Mouse (Mus musculus) MEL (cell line): ENCODE measurements around the gene Klhl5. TPM values are rescaled to one million over a fixed set of nuclear protein-coding genes. Genes with fewer than 3 reads are reported as not detected.

Experiments
- DNase-seq: peaks from one replicate; pipeline ENCODE4 v3.0.0; 2011; ENCODE audit warnings: low read depth, low spot score
- H3K27ac ChIP-seq: 2 replicates; pipeline ENCODE4 v1.5.1; 2012; ENCODE audit warnings: low read depth, mild to moderate bottlenecking, control low read depth, low read length, moderate library complexity; ENCODE audit not compliant: control insufficient read depth
- H3K27me3 ChIP-seq, 2 experiments: fragments of 150-350 bp in 1 of 2; sonication (generic) in 1 of 2; 2 replicates each; pipeline ENCODE4 v1.6.1; 2012; ENCODE audit warnings: low read length in 2 of 2, mild to moderate bottlenecking in 2 of 2, improper control_type of control experiment in 1 of 2, moderate library complexity in 1 of 2; ENCODE audit not compliant: insufficient read depth in 2 of 2, control insufficient read depth in 1 of 2
- H3K36me3 ChIP-seq, 2 experiments: 2 replicates each; pipeline ENCODE4 v1.6.1; 2012 to 2014; ENCODE audit warnings: low read length in 2 of 2, improper control_type of control experiment in 1 of 2, inconsistent platforms in 1 of 2, mild to moderate bottlenecking in 1 of 2; ENCODE audit not compliant: insufficient read depth in 2 of 2, control insufficient read depth in 1 of 2
- H3K4me1 ChIP-seq, 2 experiments: fragments of 150-350 bp in 1 of 2; sonication (generic) in 1 of 2; 2 replicates each; pipeline ENCODE4 v1.6.1; 2012; ENCODE audit warnings: low read length in 2 of 2, improper control_type of control experiment in 1 of 2, mild to moderate bottlenecking in 1 of 2; ENCODE audit not compliant: insufficient read depth in 2 of 2, control insufficient read depth in 1 of 2
- H3K4me3 ChIP-seq, 2 experiments: fragments of 150-350 bp in 1 of 2; sonication (generic) in 1 of 2; 2 replicates each; pipeline ENCODE4 v1.5.1; 2012; ENCODE audit warnings: low read depth in 2 of 2, low read length in 2 of 2, mild to moderate bottlenecking in 2 of 2, moderate library complexity in 2 of 2, control low read depth in 1 of 2, improper control_type of control experiment in 1 of 2; ENCODE audit not compliant: control insufficient read depth in 1 of 2, insufficient read depth in 1 of 2
- H3K79me2 ChIP-seq: 2 replicates; pipeline ENCODE4 v1.6.1; 2012; ENCODE audit warnings: mild to moderate bottlenecking, low read length, moderate library complexity; ENCODE audit not compliant: control insufficient read depth, poor library complexity, insufficient read depth
- H3K9ac ChIP-seq: 2 replicates; pipeline ENCODE4 v1.6.1; 2012; ENCODE audit warnings: low read depth, mild to moderate bottlenecking, control low read depth, low read length, moderate library complexity; ENCODE audit not compliant: control insufficient read depth, poor library complexity, severe bottlenecking
- H3K9me3 ChIP-seq: fragments of 150-350 bp; sonication (generic); replicated peaks from 2 replicates; pipeline ENCODE4 v1.6.1; 2012; ENCODE audit warnings: mild to moderate bottlenecking, low read length, improper control_type of control experiment, moderate library complexity; ENCODE audit not compliant: insufficient read depth
- BHLHE40 ChIP-seq: IDR thresholded peaks from 2 replicates; pipeline ENCODE4 v1.6.1; 2012; ENCODE audit warnings: low read depth, mild to moderate bottlenecking, inconsistent platforms, low read length, improper control_type of control experiment, borderline replicate concordance
- CHD1 ChIP-seq: IDR thresholded peaks from 2 replicates; pipeline ENCODE4 v1.6.1; 2012; ENCODE audit warnings: low read depth, mild to moderate bottlenecking, inconsistent platforms, low read length, improper control_type of control experiment
- CHD2 ChIP-seq: IDR thresholded peaks from 2 replicates; pipeline ENCODE4 v1.6.1; 2011; ENCODE audit warnings: low read length, improper control_type of control experiment
- CTCF ChIP-seq, 3 experiments: IDR thresholded peaks in 2 of 3; conservative IDR thresholded peaks in 1 of 3; 2 replicates each; pipeline ENCODE4 v1.5.1; 2011 to 2012; ENCODE audit warnings: low read length in 3 of 3, low read depth in 2 of 3, mild to moderate bottlenecking in 2 of 3, improper control_type of control experiment in 1 of 3, inconsistent platforms in 1 of 3, mixed read lengths in 1 of 3, moderate library complexity in 1 of 3; ENCODE audit not compliant: control insufficient read depth in 1 of 3, insufficient read depth in 1 of 3, poor library complexity in 1 of 3, severe bottlenecking in 1 of 3
- E2F4 ChIP-seq: IDR thresholded peaks from 2 replicates; pipeline ENCODE4 v1.6.1; 2011; ENCODE audit warnings: low read depth, low read length, improper control_type of control experiment, borderline replicate concordance
- EP300 ChIP-seq, 2 experiments: IDR thresholded peaks; 2 replicates each; pipeline ENCODE4 v1.6.1; 2011; ENCODE audit warnings: improper control_type of control experiment in 2 of 2, low read length in 2 of 2, low read depth in 1 of 2, mild to moderate bottlenecking in 1 of 2
- ETS1 ChIP-seq: IDR thresholded peaks from 2 replicates; pipeline ENCODE4 v1.6.1; 2012; ENCODE audit warnings: low read depth, mild to moderate bottlenecking, inconsistent platforms, low read length, improper control_type of control experiment, moderate library complexity
- GATA1 ChIP-seq: IDR thresholded peaks from 2 replicates; pipeline ENCODE4 v1.6.1; 2011; ENCODE audit warnings: low read depth, low read length, improper control_type of control experiment
- HCFC1 ChIP-seq: IDR thresholded peaks from 2 replicates; pipeline ENCODE4 v1.6.1; 2012; ENCODE audit warnings: low read depth, mild to moderate bottlenecking, inconsistent platforms, low read length, improper control_type of control experiment, moderate library complexity
- JUND ChIP-seq: IDR thresholded peaks from 2 replicates; pipeline ENCODE4 v1.6.1; 2011; ENCODE audit warnings: low read depth, mild to moderate bottlenecking, improper control_type of control experiment, low read length
- KAT2A ChIP-seq: conservative IDR thresholded peaks from 2 replicates; pipeline ENCODE4 v1.6.1; 2012; ENCODE audit warnings: low read depth, low read length, improper control_type of control experiment, inconsistent platforms
- MAFK ChIP-seq: IDR thresholded peaks from 2 replicates; pipeline ENCODE4 v1.6.1; 2011; ENCODE audit warnings: low read depth, mild to moderate bottlenecking, low read length, improper control_type of control experiment, borderline replicate concordance
- MAX ChIP-seq: IDR thresholded peaks from 2 replicates; pipeline ENCODE4 v1.6.1; 2011; ENCODE audit warnings: low read length, improper control_type of control experiment
- MEF2A ChIP-seq: IDR thresholded peaks from 2 replicates; pipeline ENCODE4 v1.6.1; 2014; ENCODE audit warnings: low read depth, mild to moderate bottlenecking, inconsistent platforms, low read length, improper control_type of control experiment; ENCODE audit not compliant: poor library complexity, insufficient replicate concordance, severe bottlenecking; ENCODE audit errors: extremely low read depth
- NRF1 ChIP-seq: IDR thresholded peaks from 2 replicates; pipeline ENCODE4 v1.6.1; 2014; ENCODE audit warnings: low read depth, mild to moderate bottlenecking, inconsistent platforms, low read length, improper control_type of control experiment, moderate library complexity; ENCODE audit not compliant: poor library complexity, insufficient read depth, severe bottlenecking
- POLR2A ChIP-seq, 2 experiments: IDR thresholded peaks; 2 replicates each; pipeline ENCODE4 v1.6.1; 2011 to 2012; ENCODE audit warnings: low read length in 2 of 2, mild to moderate bottlenecking in 2 of 2, control low read depth in 1 of 2, improper control_type of control experiment in 1 of 2, low read depth in 1 of 2, moderate library complexity in 1 of 2; ENCODE audit not compliant: control insufficient read depth in 1 of 2, insufficient read depth in 1 of 2, poor library complexity in 1 of 2
- POLR2AphosphoS2 ChIP-seq: IDR thresholded peaks from 2 replicates; pipeline ENCODE4 v1.6.1; 2011; ENCODE audit warnings: low read length, improper control_type of control experiment
- SIN3A ChIP-seq: IDR thresholded peaks from 2 replicates; pipeline ENCODE4 v1.6.1; 2012; ENCODE audit warnings: low read length, improper control_type of control experiment, inconsistent platforms
- TCF12 ChIP-seq: IDR thresholded peaks from 2 replicates; pipeline ENCODE4 v1.6.1; 2014; ENCODE audit warnings: low read depth, mild to moderate bottlenecking, inconsistent platforms, low read length, improper control_type of control experiment, moderate library complexity
- USF2 ChIP-seq, 2 experiments: IDR thresholded peaks; 2 replicates each; pipeline ENCODE4 v1.6.1; 2011 to 2012; ENCODE audit warnings: improper control_type of control experiment in 2 of 2, low read length in 2 of 2, borderline replicate concordance in 1 of 2, inconsistent platforms in 1 of 2, low read depth in 1 of 2, mild to moderate bottlenecking in 1 of 2; ENCODE audit not compliant: insufficient read depth in 1 of 2
- ZC3H11A ChIP-seq: IDR thresholded peaks from 2 replicates; pipeline ENCODE4 v1.6.1; 2012; ENCODE audit warnings: low read depth, mild to moderate bottlenecking, inconsistent platforms, low read length, improper control_type of control experiment
- ZKSCAN1 ChIP-seq: IDR thresholded peaks from 2 replicates; pipeline ENCODE4 v1.6.1; 2012; ENCODE audit warnings: low read depth, mild to moderate bottlenecking, inconsistent platforms, low read length, improper control_type of control experiment, moderate library complexity
- ZNF384 ChIP-seq: IDR thresholded peaks from 2 replicates; pipeline ENCODE4 v1.6.1; 2012; ENCODE audit warnings: low read depth, mild to moderate bottlenecking, inconsistent platforms, low read length, improper control_type of control experiment
- polyA plus RNA-seq, 2 experiments: library from polyadenylated mRNA; stranded (reverse) in 1 of 2; unstranded in 1 of 2; fragments of >175 nt in 1 of 2; fragments of >200 nt in 1 of 2; gene quantifications; 2 replicates each; pipeline versions ENCODE4 v1.2.1 to v1.2.4; 2012; ENCODE audit warnings: low replicate concordance in 2 of 2, low read depth in 1 of 2; ENCODE audit not compliant: insufficient read length in 2 of 2, insufficient read depth in 1 of 2, missing spikeins in 1 of 2
- total RNA-seq: library from RNA; depleted of rRNA; stranded (reverse); fragments of 300-350 nt; gene quantifications from 2 replicates; pipeline ENCODE4 v1.2.3, GENCODE M21; 2012

The Klhl5 gene
- total and polyA plus RNA-seq, 3 experiments: 8.0 to 15.5 TPM; not detected in 1

- H3K4me1 ChIP-seq: peaks cover 13 to 31% of the 10 kb centered on the region in 2 experiments
- H3K79me2 ChIP-seq: no peaks in the 10 kb centered on the region
- H3K27me3 ChIP-seq: no peaks in the 10 kb centered on the region
- no peaks in the 10 kb centered on the region for H3K9me3 ChIP-seq
- H3K36me3 ChIP-seq: peaks cover 0 to 33% of the 10 kb centered on the region in 2 experiments; a peak in 2 of 4 replicates
- no peak overlapping the region for H3K27ac ChIP-seq
- DNase-seq: no peak
- TF ChIP-seq GATA1: no peak
- no peak overlapping the region for H3K9ac ChIP-seq
- no peak overlapping the region for H3K4me3 ChIP-seq
Measured at GRCm38 (mm10) chr5:65096805-65097204, 10.5 kb upstream of the Klhl5 start.

GRCm38 (mm10) chr5:65097457-65097856 is 9.9 kb upstream of the Klhl5 start:
- Histone ChIP-seq H3K36me3 (peaks cover 0 to 37% of the 10 kb centered on the region in 2 experiments; a peak in 2 of 4 replicates), H3K27me3 (no peaks in the 10 kb centered on the region), H3K9ac (no peak overlapping the region), H3K4me3 (no peak overlapping the region), H3K4me1 (peaks cover 14 to 38% of the 10 kb centered on the region in 2 experiments), H3K79me2 (no peaks in the 10 kb centered on the region), H3K9me3 (no peaks in the 10 kb centered on the region), H3K27ac (no peak overlapping the region)
- DNase-seq: no peak
- TF ChIP-seq TCF12: no peak
- no peak for TF ChIP-seq MAX
- no peak for TF ChIP-seq BHLHE40
- no peak for TF ChIP-seq JUND
- TF ChIP-seq ZKSCAN1: no peak
- no peak for TF ChIP-seq MAFK
- no peak for TF ChIP-seq KAT2A
- TF ChIP-seq E2F4: no peak
- TF ChIP-seq POLR2AphosphoS2: no peak
- no peak for TF ChIP-seq ZC3H11A
- TF ChIP-seq, all 39 proteins: peak for 0

GRCm38 (mm10) chr5:65100002-65100401 is 7.3 kb upstream of the Klhl5 start:
- no peak for DNase-seq
- peaks cover 10 to 34% of the 10 kb centered on the region in 2 experiments for H3K4me1 ChIP-seq
- H3K4me3 ChIP-seq: no peak overlapping the region
- H3K9ac ChIP-seq: no peak overlapping the region
- H3K9me3 ChIP-seq: no peaks in the 10 kb centered on the region
- no peak overlapping the region for H3K27ac ChIP-seq
- no peaks in the 10 kb centered on the region for H3K79me2 ChIP-seq
- TF ChIP-seq ZKSCAN1: no peak
- no peak for TF ChIP-seq EP300 (IDR thresholded peaks at IDR 0.05; ENCODE audit: low read depth in 1 of 2, low read length in 2 of 2)
- TF ChIP-seq POLR2A (IDR thresholded peaks at IDR 0.05; ENCODE audit: control insufficient read depth in 1 of 2, insufficient read depth in 1 of 2, low read depth in 1 of 2, low read length in 2 of 2, poor library complexity in 1 of 2): no peak
- no peak for TF ChIP-seq USF2 (IDR thresholded peaks at IDR 0.05; ENCODE audit: borderline replicate concordance in 1 of 2, insufficient read depth in 1 of 2, low read depth in 1 of 2, low read length in 2 of 2)
- TF ChIP-seq POLR2AphosphoS2: no peak
- TF ChIP-seq BHLHE40: no peak
- no peak for TF ChIP-seq JUND
- no peak for TF ChIP-seq CHD2
- TF ChIP-seq ETS1: no peak
- TF ChIP-seq ZNF384: no peak
- no peak for TF ChIP-seq KAT2A
- TF ChIP-seq SIN3A: no peak
- no peak for TF ChIP-seq TCF12
- TF ChIP-seq NRF1: no peak
- TF ChIP-seq CTCF (IDR thresholded peaks at IDR 0.05 in 2 of 3, conservative IDR thresholded peaks at IDR 0.05 in 1 of 3; ENCODE audit: control insufficient read depth in 1 of 3, insufficient read depth in 1 of 3, low read depth in 2 of 3, low read length in 3 of 3, poor library complexity in 1 of 3, severe bottlenecking in 1 of 3): no peak
- TF ChIP-seq CHD1: no peak
- TF ChIP-seq MEF2A: no peak
- no peak for TF ChIP-seq MAFK
- no peak for TF ChIP-seq HCFC1
- peaks cover 0 to 32% of the 10 kb centered on the region in 2 experiments; a peak in 2 of 4 replicates for H3K36me3 ChIP-seq
- no peaks in the 10 kb centered on the region for H3K27me3 ChIP-seq
